Mouse (Mus musculus): ENCODE data around the gene Vpreb2.
"Not testable (repeated sequence)": the region's sequence is repeated elsewhere in the genome, so short reads cannot be mapped to it uniquely, and the experiment has no call there.

Vpreb2 gene

GRCm38 (mm10) chr16:17980128-17980527, at the start of gene Vpreb2:
Vpreb2 (plus strand) TSS chr16:17980428.
- DNase-seq (ENCODE audit: low spot score), result no peak

- no peak for DNase-seq (ENCODE audit: low spot score)
Measured at GRCm38 (mm10) chr16:17931906-17932460, 48.2 kb upstream of the Vpreb2 start.

GRCm38 (mm10) chr16:17933594-17934444, 46.4 kb upstream of the Vpreb2 start:
- no peak for DNase-seq (ENCODE audit: low spot score)

GRCm38 (mm10) chr16:17934445-17934910, 45.8 kb upstream of the Vpreb2 start:
- no peak for DNase-seq (ENCODE audit: low spot score)

- no peak for DNase-seq (ENCODE audit: low spot score)
Measured at GRCm38 (mm10) chr16:17936776-17937175, 43.5 kb upstream of the Vpreb2 start.

GRCm38 (mm10) chr16:17938187-17938586, 42.0 kb upstream of the Vpreb2 start:
- no peak for DNase-seq (ENCODE audit: low spot score)

GRCm38 (mm10) chr16:17938821-17939220, 41.4 kb upstream of the Vpreb2 start:
- DNase-seq (ENCODE audit: low spot score), result no peak

- DNase-seq (ENCODE audit: low spot score), result no peak
Measured at GRCm38 (mm10) chr16:17939255-17939751, 40.9 kb upstream of the Vpreb2 start.

- DNase-seq (ENCODE audit: low spot score), result no peak
Measured at GRCm38 (mm10) chr16:17943466-17943865, 36.8 kb upstream of the Vpreb2 start.

- DNase-seq (ENCODE audit: low spot score), result no peak
Measured at GRCm38 (mm10) chr16:17945081-17945831, 35.0 kb upstream of the Vpreb2 start.

- DNase-seq (ENCODE audit: low spot score), result no peak
Measured at GRCm38 (mm10) chr16:17949421-17949877, 30.8 kb upstream of the Vpreb2 start.

- DNase-seq (ENCODE audit: low spot score), result no peak
Measured at GRCm38 (mm10) chr16:17950068-17950467, 30.2 kb upstream of the Vpreb2 start.

GRCm38 (mm10) chr16:17951618-17952017, 28.6 kb upstream of the Vpreb2 start:
- no peak for DNase-seq (ENCODE audit: low spot score)

GRCm38 (mm10) chr16:17956052-17956638, 24.1 kb upstream of the Vpreb2 start:
- DNase-seq (ENCODE audit: low spot score), result not testable (repeated sequence)

- DNase-seq (ENCODE audit: low spot score), result no peak
Measured at GRCm38 (mm10) chr16:17962091-17962490, 18.1 kb upstream of the Vpreb2 start.

- no peak for DNase-seq (ENCODE audit: low spot score)
Measured at GRCm38 (mm10) chr16:17971853-17972252, 8.4 kb upstream of the Vpreb2 start.

- not testable (repeated sequence) for DNase-seq (ENCODE audit: low spot score)
Measured at GRCm38 (mm10) chr16:17977840-17978239, 2.4 kb upstream of the Vpreb2 start.

GRCm38 (mm10) chr16:17983201-17983600, 3.0 kb downstream of the Vpreb2 start:
- DNase-seq (ENCODE audit: low spot score), result no peak

- DNase-seq (ENCODE audit: low spot score), result no peak
Measured at GRCm38 (mm10) chr16:17984231-17984630, 4.0 kb downstream of the Vpreb2 start.

- no peak for DNase-seq (ENCODE audit: low spot score)
Measured at GRCm38 (mm10) chr16:17985078-17985477, 4.8 kb downstream of the Vpreb2 start.

- DNase-seq (ENCODE audit: low spot score), result peak; percentile 15
Measured at GRCm38 (mm10) chr16:17986456-17987132, 6.4 kb downstream of the Vpreb2 start.

All from urinary bladder, postnatal 10 days (tissue).